Mouse (Mus musculus) cerebellum, postnatal 14 days (tissue): Measurements from ENCODE around the gene Olfr93.
"Not testable (repeated sequence)": the region's sequence is repeated elsewhere in the genome, so short reads cannot be mapped to it uniquely, and the experiment has no call there.

ENCODE experiments used
- DNase-seq, 2 experiments: peaks; one replicate each; pipeline ENCODE4 v3.0.0; 2021; ENCODE audit warnings: mixed read lengths in 2 of 2

Gene Olfr93

GRCm38 (mm10) chr17:37161394-37161793 lies at the start of gene Olfr93:
Gene Olfr93 (minus strand): TSS chr17:37161494.
- no peak for DNase-seq

- DNase-seq: no peak
These were observed 42.6 kb upstream of the Olfr93 start for GRCm38 (mm10) chr17:37203917-37204236.

GRCm38 (mm10) chr17:37203206-37203916 lies 42.1 kb upstream of the Olfr93 start:
- peak; percentile 88 to 90 for DNase-seq

- no peak for DNase-seq
These were observed 39.6 kb upstream of the Olfr93 start, which contains the start of gene Olfr94 for GRCm38 (mm10) chr17:37200894-37201293. Gene Olfr94 (minus strand): TSS chr17:37200994.

- DNase-seq: peak; percentile 47 to 52
These were observed 35.8 kb upstream of the Olfr93 start for GRCm38 (mm10) chr17:37196845-37197724.

GRCm38 (mm10) chr17:37194782-37195181 lies 33.5 kb upstream of the Olfr93 start:
- no peak for DNase-seq

GRCm38 (mm10) chr17:37193656-37194055 lies 32.4 kb upstream of the Olfr93 start, which contains the start of gene Ubd:
Gene Ubd (plus strand): TSS chr17:37193892.
- no peak for DNase-seq

GRCm38 (mm10) chr17:37193032-37193431 lies 31.7 kb upstream of the Olfr93 start:
- DNase-seq: no peak

- peak; percentile 81 to 84 for DNase-seq
These were observed 29.4 kb upstream of the Olfr93 start for GRCm38 (mm10) chr17:37190711-37191110.

- DNase-seq: no peak
These were observed 24.2 kb upstream of the Olfr93 start for GRCm38 (mm10) chr17:37185474-37185873.

- DNase-seq: not testable (repeated sequence)
These were observed 29.9 kb downstream of the Olfr93 start for GRCm38 (mm10) chr17:37131366-37131765.

- no peak for DNase-seq
These were observed 41.3 kb downstream of the Olfr93 start, which contains the start of gene Olfr92 for GRCm38 (mm10) chr17:37119988-37120387. Gene Olfr92 (minus strand): TSS chr17:37120088.

- no peak for DNase-seq
These were observed 63.1 kb downstream of the Olfr93 start, which contains the start of gene Olfr91 for GRCm38 (mm10) chr17:37098178-37098577. Gene Olfr91 (minus strand): TSS chr17:37098278.

GRCm38 (mm10) chr17:37093289-37093688 lies 68.0 kb downstream of the Olfr93 start:
- peak; percentile 78 to 88 for DNase-seq

GRCm38 (mm10) chr17:37092198-37092597 lies 69.1 kb downstream of the Olfr93 start:
- no peak for DNase-seq
